Mouse (Mus musculus): ENCODE data around the gene Gm19935. TPM values are rescaled to one million over a fixed set of nuclear protein-coding genes. Genes with fewer than 3 reads are reported as not detected.

The Gm19935 gene
- polyA plus RNA-seq, 1 experiment from 2014 or later: 0.52 TPM

GRCm38 (mm10) chr8:90830980-90831379, 13.8 kb upstream of the Gm19935 start:
- DNase-seq (ENCODE audit: low spot score): no peak

- DNase-seq (ENCODE audit: low spot score): no peak
Measured at GRCm38 (mm10) chr8:90829825-90830224, 12.6 kb upstream of the Gm19935 start.

GRCm38 (mm10) chr8:90828987-90829740, 12.0 kb upstream of the Gm19935 start:
- DNase-seq (ENCODE audit: low spot score): peak; percentile 47

DNA sequence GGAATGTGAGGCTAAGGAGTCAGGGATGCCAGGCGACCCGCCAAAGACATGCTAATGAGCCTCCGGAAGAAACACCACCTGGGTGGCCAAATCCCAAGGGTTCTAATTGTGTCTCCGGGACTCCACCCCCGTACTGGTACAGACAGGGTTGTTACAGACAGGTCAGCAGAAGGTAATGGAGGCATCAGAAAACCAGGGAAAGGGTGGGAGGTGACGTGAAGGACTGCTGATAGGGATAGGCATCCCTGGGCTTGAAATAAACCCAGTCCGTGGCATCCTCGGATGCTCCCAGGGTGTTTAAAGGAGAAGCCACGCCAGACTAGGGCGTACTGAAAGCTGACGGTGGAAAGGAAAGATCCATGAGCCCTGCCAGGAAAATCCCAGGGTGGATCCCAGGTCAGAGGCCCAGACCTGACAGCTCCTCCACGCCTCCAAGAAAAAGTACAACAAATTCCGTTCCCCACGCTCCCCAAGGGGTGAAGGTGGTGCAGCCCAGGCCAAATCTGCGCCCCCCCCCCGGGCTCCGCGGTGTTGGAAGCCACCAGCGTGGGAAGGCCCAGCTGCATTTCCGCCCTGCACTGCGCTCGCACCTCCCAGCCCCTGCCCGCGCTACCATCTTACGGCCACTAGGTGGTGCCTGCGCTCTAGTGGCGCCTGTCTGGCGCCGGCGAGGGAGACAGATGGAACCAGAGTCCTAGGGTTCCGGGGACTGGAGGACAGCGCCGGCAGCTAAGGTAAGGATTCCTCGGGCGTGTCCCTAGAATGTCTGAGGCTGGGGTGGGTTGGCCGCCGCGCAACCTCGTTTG, 11.2 kb upstream of the Gm19935 start, which contains the start of gene Chd9:
Chd9 (plus strand) TSS at position 172 of the 806 bp plus-strand sequence.
- peak; percentile 96 for DNase-seq (ENCODE audit: low spot score)

GRCm38 (mm10) chr8:90825459-90825871, 8.3 kb upstream of the Gm19935 start:
- DNase-seq (ENCODE audit: low spot score): no peak

- no peak for DNase-seq (ENCODE audit: low spot score)
Measured at GRCm38 (mm10) chr8:90822443-90822842, 5.2 kb upstream of the Gm19935 start.

GRCm38 (mm10) chr8:90820321-90820696, 3.1 kb upstream of the Gm19935 start:
- no peak for DNase-seq (ENCODE audit: low spot score)

GRCm38 (mm10) chr8:90819561-90820320, 2.5 kb upstream of the Gm19935 start:
- DNase-seq (ENCODE audit: low spot score): no peak

DNA sequence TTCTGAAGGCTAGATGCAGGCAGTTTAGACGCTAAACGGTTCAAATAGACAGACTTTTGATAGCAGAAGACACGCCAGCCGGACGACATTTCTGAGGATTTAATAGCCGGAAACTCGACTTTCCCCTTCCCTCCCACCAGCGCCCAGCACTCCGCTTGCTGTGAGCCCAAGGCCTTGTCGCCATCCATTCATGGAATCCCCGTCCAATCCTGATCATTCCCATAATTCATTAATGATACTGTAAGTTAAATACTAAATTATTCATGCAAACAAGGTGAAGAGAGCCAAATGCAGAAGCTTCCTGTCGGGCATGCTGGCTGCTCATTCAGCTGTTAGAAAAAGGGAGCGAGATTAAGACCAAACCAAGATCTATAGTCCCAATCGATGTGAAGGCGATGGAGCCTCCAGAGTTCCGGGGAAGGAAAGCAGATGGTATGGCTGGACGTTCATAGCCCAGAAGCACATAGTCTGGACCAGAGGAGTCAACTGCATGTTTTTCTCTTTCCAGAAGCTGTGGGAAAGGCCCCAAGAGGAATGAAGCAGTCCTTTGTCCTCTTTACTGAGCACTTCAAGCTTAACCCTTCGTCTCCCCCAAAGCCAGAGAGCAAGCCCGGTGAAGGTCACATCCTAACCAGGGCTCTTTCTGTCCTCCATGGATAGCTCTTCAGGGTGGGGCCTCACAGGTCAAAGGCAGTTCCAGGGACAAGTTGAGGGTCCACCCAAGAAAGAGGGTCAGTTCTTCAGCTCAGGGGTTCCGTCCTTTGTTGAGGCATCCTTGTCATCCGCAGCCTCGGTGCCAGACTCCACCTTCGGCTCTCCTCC, 921 bp downstream of the Gm19935 start:
- DNase-seq (ENCODE audit: low spot score): no peak

DNA sequence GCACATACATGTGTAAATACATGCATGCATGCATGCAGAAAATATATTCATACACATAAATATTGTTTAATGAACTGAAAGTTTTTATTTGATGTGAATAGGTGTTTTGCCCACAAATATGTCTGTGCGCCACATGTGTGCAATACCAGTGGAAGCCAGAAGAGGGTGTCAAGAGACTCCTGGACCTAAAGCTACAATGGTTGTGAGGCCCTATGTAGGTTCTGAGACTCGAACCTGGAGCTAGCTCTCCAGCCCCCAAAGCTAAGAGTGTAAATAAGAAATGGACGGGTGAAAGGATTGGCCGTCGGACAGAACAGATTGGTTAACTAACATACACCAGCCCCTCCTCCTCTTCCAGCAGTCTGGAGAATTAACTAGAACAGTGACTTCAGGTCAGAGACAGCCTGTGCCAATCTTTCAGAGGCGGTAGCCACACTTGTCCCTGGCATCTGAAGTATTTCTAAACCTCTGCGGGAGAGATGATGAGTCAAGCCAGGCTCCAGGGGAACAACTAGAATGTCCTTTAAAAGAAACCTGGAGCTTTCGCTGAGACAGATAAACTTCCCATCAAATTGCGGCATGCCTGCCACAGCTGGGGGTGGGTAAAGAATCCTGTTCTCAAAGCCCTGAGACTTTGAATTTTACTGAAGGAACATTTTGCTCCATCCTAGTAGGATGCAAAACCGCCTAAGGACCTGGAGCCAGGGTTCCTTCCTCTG, 3.4 kb downstream of the Gm19935 start:
- no peak for DNase-seq (ENCODE audit: low spot score)

- no peak for DNase-seq (ENCODE audit: low spot score)
Measured at GRCm38 (mm10) chr8:90799473-90799872, 17.7 kb downstream of the Gm19935 start.

DNA sequence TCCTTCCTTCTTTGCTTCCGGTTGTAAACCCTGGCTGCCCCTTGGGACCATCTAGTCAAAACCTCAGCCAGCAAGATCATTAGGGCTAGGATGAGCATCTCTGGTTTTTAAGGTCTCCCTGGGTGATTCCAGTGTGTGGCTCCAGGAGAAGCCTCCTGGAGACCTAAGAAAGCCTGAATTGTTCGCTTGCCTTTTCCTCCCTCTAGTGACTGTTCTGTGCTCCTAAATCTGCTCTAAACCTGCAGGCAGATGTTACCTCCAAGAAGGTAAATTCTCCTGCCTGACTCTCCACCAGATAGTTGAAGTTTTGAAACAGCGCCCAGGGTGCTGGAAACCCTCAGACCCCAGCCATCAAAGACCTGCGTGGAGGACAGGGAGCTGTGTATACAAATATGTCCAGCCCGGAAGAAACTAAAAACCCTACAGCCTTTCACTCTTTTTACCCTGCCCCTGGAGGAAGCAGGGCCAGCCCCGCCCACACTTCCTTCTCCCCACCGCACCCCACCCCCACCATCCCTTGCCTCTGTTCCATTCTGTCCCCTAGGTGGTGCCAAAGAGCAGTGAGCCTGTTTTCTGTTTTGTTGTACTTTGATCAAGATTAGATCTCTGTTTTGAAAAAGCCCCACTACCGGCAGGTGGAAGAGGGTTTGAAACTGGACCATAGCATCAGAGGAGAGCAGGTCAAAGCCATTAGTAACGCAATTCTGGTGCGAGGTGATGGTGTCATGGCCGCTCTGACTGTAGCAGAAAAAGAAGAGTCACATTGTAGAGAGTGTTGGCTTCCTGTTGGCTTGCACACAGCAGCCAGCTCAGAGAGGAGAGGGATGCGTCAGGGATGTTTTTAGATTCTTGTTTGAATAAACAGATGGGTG, 22.0 kb downstream of the Gm19935 start:
- peak; percentile 93 for DNase-seq (ENCODE audit: low spot score)

GRCm38 (mm10) chr8:90793710-90794109, 23.5 kb downstream of the Gm19935 start:
- DNase-seq (ENCODE audit: low spot score): peak; percentile 75

GRCm38 (mm10) chr8:90791616-90792015, 25.6 kb downstream of the Gm19935 start:
- DNase-seq (ENCODE audit: low spot score): no peak

GRCm38 (mm10) chr8:90769791-90770190, 47.4 kb downstream of the Gm19935 start:
- DNase-seq (ENCODE audit: low spot score): no peak
